Mouse (Mus musculus) C2C12 (cell line): ENCODE data around the gene Cntf. TPM values are rescaled to one million over a fixed set of nuclear protein-coding genes. Genes with fewer than 3 reads are reported as not detected.

ENCODE experiments used
- H3K27me3 ChIP-seq: one replicate; pipeline ENCODE4 v1.6.1; 2011; ENCODE audit not compliant: control insufficient read depth, insufficient read depth, insufficient read length
- H3K36me3 ChIP-seq: one replicate; pipeline ENCODE4 v1.6.1; 2011; ENCODE audit not compliant: control insufficient read depth, insufficient read depth
- H3K4me3 ChIP-seq: one replicate; pipeline ENCODE4 v1.5.1; 2011; ENCODE audit warnings: mild to moderate bottlenecking, control low read depth; ENCODE audit not compliant: poor library complexity, insufficient read depth, severe bottlenecking
- H3K79me2 ChIP-seq: one replicate; pipeline ENCODE4 v1.6.1; 2011; ENCODE audit not compliant: control insufficient read depth, insufficient read depth
- H3K79me3 ChIP-seq: one replicate; pipeline ENCODE4 v1.6.1; 2011; ENCODE audit warnings: low read depth, control low read depth
- H3ac ChIP-seq: one replicate; pipeline ENCODE3; 2011; ENCODE audit warnings: low read depth; ENCODE audit not compliant: control insufficient read depth, insufficient read length
- CEBPB ChIP-seq: IDR thresholded peaks from one replicate; pipeline ENCODE4 v1.6.1; 2011; ENCODE audit warnings: low read depth, mild to moderate bottlenecking, control low read depth, moderate library complexity
- CTCF ChIP-seq: IDR thresholded peaks from one replicate; pipeline ENCODE4 v1.5.1; 2011; ENCODE audit not compliant: control insufficient read depth, insufficient read depth, insufficient read length
- FOSL1 ChIP-seq: IDR thresholded peaks from one replicate; pipeline ENCODE4 v1.8.0; 2011; ENCODE audit warnings: mild to moderate bottlenecking, low read length; ENCODE audit not compliant: poor library complexity, insufficient read depth, severe bottlenecking
- MAX ChIP-seq: IDR thresholded peaks from one replicate; pipeline ENCODE4 v1.6.1; 2011; ENCODE audit warnings: mild to moderate bottlenecking, control low read depth
- MYOD1 ChIP-seq: IDR thresholded peaks from one replicate; pipeline ENCODE4 v1.6.1; 2011; ENCODE audit warnings: low read depth; ENCODE audit not compliant: control insufficient read depth, insufficient read length
- MYOG ChIP-seq: IDR thresholded peaks from one replicate; pipeline ENCODE4 v1.6.1; 2011; ENCODE audit not compliant: control insufficient read depth, insufficient read length; ENCODE audit errors: extremely low read depth
- USF1 ChIP-seq: IDR thresholded peaks from one replicate; pipeline ENCODE4 v1.6.1; 2011; ENCODE audit warnings: low read depth, mild to moderate bottlenecking, control low read depth, moderate library complexity
- polyA plus RNA-seq: library from polyadenylated mRNA; unstranded; fragments of >200 nt; fragmentation: generic; extraction: Trizol; gene quantifications from one replicate; pipeline ENCODE4 v1.2.1, GENCODE M21; 2012; ENCODE audit warnings: missing spikeins

Gene Cntf
- polyA plus RNA-seq, 1 experiment = 1.4 TPM

DNA sequence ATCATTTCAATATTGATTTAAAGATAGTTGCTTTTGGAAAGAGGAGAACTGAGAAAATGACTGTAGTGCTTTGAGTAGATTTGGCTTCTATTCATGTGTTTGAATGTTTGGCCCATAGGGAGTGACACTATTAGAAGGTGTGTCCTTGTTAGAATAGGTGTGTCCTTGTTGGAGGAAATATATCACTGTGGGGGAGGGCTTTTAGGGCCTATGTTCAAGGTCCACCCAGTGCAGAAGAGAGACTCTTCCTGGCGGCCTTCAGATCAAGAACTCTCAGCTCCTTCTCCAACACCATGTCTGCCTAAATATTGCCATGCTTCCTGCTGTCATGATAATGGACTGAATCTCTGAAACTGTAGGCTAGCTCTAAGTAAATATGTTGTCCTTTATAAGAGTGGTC lies 38.8 kb upstream of the Cntf start:
- no peaks in the 10 kb centered on the region for H3K79me2 ChIP-seq
- TF ChIP-seq USF1 (no peak), CEBPB (no peak), MYOG (no peak), CTCF (no peak), MAX (no peak), FOSL1 (no peak), MYOD1 (no peak)
- H3K79me3 ChIP-seq = no peaks in the 10 kb centered on the region
- no peaks in the 10 kb centered on the region for H3K27me3 ChIP-seq
- no peaks in the 10 kb centered on the region for H3K36me3 ChIP-seq
- no peak overlapping the region for H3ac ChIP-seq
- no peak overlapping the region for H3K4me3 ChIP-seq

DNA sequence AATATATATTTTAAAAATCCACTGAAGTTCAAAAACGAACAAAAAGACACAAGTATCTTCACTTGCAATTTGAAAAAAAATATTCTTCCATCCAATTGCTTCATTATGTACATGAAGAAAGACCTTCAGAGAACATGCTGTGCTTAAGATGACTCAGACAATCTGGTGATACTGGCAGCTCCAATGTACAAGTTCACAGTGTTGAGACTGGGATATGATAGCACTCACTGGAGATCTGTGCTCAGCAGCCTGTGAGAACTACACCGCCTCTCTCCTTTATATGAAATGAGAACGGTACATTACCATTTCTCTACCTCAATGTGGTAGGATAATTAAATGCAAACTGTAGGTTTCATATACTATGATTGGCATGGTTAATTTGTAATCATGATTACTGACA lies 37.4 kb upstream of the Cntf start:
- TF ChIP-seq MAX (no peak), USF1 (no peak), MYOD1 (no peak), MYOG (no peak), CTCF (no peak), FOSL1 (no peak), CEBPB (no peak)
- Histone ChIP-seq H3K4me3 (no peak overlapping the region), H3K79me2 (no peaks in the 10 kb centered on the region), H3ac (no peak overlapping the region), H3K36me3 (no peaks in the 10 kb centered on the region), H3K27me3 (no peaks in the 10 kb centered on the region), H3K79me3 (no peaks in the 10 kb centered on the region)

DNA sequence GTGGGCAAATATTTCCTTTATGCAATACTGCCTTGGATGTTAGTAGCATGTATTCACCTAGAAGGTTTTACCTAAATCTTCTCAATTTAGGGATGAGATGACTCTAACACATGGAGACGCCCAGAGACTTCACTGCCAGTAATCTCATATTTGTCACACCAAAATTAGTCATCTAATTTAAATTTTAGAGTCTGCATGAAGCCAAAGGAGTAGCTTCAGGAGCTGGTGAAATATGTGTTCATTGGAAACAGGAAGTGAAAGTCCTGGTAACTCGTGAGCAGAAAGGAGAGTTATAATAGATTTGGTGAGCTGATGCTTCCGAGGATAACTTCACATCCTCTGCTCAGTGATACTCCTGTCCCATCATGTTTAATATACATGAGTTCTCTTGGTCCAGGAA lies 35.6 kb upstream of the Cntf start:
- Histone ChIP-seq H3K27me3 (no peaks in the 10 kb centered on the region), H3K36me3 (no peaks in the 10 kb centered on the region), H3K79me2 (no peaks in the 10 kb centered on the region), H3K79me3 (no peaks in the 10 kb centered on the region), H3K4me3 (no peak overlapping the region), H3ac (no peak overlapping the region)
- TF ChIP-seq USF1 = no peak
- TF ChIP-seq MAX = no peak
- TF ChIP-seq MYOD1 = no peak
- TF ChIP-seq CTCF = no peak
- TF ChIP-seq MYOG = no peak
- no peak for TF ChIP-seq FOSL1
- no peak for TF ChIP-seq CEBPB

- H3K4me3 ChIP-seq = no peak overlapping the region
- TF ChIP-seq CEBPB (no peak), CTCF (no peak), USF1 (no peak), MYOD1 (no peak), FOSL1 (no peak), MYOG (no peak), MAX (no peak)
- H3K36me3 ChIP-seq = no peaks in the 10 kb centered on the region
- no peak overlapping the region for H3ac ChIP-seq
- no peaks in the 10 kb centered on the region for H3K79me3 ChIP-seq
- H3K27me3 ChIP-seq = no peaks in the 10 kb centered on the region
- no peaks in the 10 kb centered on the region for H3K79me2 ChIP-seq
Measured at GRCm38 (mm10) chr19:12800621-12801020, 35.2 kb upstream of the Cntf start.

- Histone ChIP-seq H3K4me3 (no peak overlapping the region), H3K36me3 (no peaks in the 10 kb centered on the region), H3K79me2 (peaks cover 11% of the 10 kb centered on the region), H3K79me3 (peaks cover 5% of the 10 kb centered on the region), H3ac (no peak overlapping the region), H3K27me3 (no peaks in the 10 kb centered on the region)
- TF ChIP-seq MYOG = no peak
- no peak for TF ChIP-seq MYOD1
- TF ChIP-seq CEBPB = no peak
- TF ChIP-seq CTCF = no peak
- TF ChIP-seq USF1 = no peak
- TF ChIP-seq FOSL1 = no peak
- TF ChIP-seq MAX = no peak
Measured at GRCm38 (mm10) chr19:12799081-12799480, 33.6 kb upstream of the Cntf start.

DNA sequence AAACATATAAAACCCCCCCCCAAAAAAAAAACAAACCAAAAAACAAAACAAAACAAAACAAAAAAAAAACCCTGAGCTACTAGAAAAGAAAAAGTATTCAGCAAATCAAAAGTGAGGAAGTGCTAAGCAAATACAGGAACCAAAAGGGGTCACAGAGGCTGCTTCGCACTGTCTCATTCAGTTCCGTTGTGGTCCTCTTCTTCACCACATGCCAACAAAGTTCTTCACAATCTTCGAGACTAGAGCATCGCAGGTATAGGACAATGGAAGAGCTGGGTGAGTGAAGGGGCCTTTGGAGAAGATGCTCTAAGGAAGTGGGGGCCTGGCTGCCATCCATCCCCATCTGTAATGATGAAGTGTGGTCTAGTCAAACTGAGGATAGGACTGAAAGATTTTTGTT lies 33.0 kb upstream of the Cntf start:
- Histone ChIP-seq H3K4me3 (no peak overlapping the region), H3K27me3 (no peaks in the 10 kb centered on the region), H3K79me2 (peaks cover 18% of the 10 kb centered on the region), H3K79me3 (peaks cover 12% of the 10 kb centered on the region), H3K36me3 (peaks cover 6% of the 10 kb centered on the region), H3ac (no peak overlapping the region)
- TF ChIP-seq USF1 (no peak), CEBPB (no peak), FOSL1 (no peak), MAX (no peak)
